Mouse (Mus musculus): ENCODE data around the gene Rgs17.
"Not testable (repeated sequence)": the region's sequence is repeated elsewhere in the genome, so short reads cannot be mapped to it uniquely, and the experiment has no call there.

The Rgs17 gene

GRCm38 (mm10) chr10:5922294-5922828 lies at the start of gene Rgs17:
TSS of gene Rgs17 (minus strand) at chr10:5922400.
- DNase-seq (ENCODE audit: low read depth) = no peak

GRCm38 (mm10) chr10:5967655-5968054 lies 45.5 kb upstream of the Rgs17 start:
- peak; percentile 50 for DNase-seq (ENCODE audit: low read depth)

GRCm38 (mm10) chr10:5953787-5954186 lies 31.6 kb upstream of the Rgs17 start:
- DNase-seq (ENCODE audit: low read depth) = not testable (repeated sequence)

- no peak for DNase-seq (ENCODE audit: low read depth)
Measured at GRCm38 (mm10) chr10:5924261-5924660, 2.1 kb upstream of the Rgs17 start.

- DNase-seq (ENCODE audit: low read depth) = no peak
Measured at GRCm38 (mm10) chr10:5923096-5923495, 896 bp upstream of the Rgs17 start.

- DNase-seq (ENCODE audit: low read depth) = no peak
Measured at GRCm38 (mm10) chr10:5921771-5922170, 429 bp downstream of the Rgs17 start.

- DNase-seq (ENCODE audit: low read depth) = no peak
Measured at GRCm38 (mm10) chr10:5921031-5921551, 1.1 kb downstream of the Rgs17 start.

- peak; percentile 31 for DNase-seq (ENCODE audit: low read depth)
Measured at GRCm38 (mm10) chr10:5904399-5904798, 17.8 kb downstream of the Rgs17 start.

- DNase-seq (ENCODE audit: low read depth) = no peak
Measured at GRCm38 (mm10) chr10:5901777-5902176, 20.4 kb downstream of the Rgs17 start.

- DNase-seq (ENCODE audit: low read depth) = no peak
Measured at GRCm38 (mm10) chr10:5900731-5901130, 21.5 kb downstream of the Rgs17 start.

- DNase-seq (ENCODE audit: low read depth) = peak; percentile 59
Measured at GRCm38 (mm10) chr10:5877106-5877505, 45.1 kb downstream of the Rgs17 start.

GRCm38 (mm10) chr10:5871081-5871480 lies 51.1 kb downstream of the Rgs17 start:
- no peak for DNase-seq (ENCODE audit: low read depth)

GRCm38 (mm10) chr10:5867981-5868552 lies 54.1 kb downstream of the Rgs17 start:
- peak; percentile 54 for DNase-seq (ENCODE audit: low read depth)

- no peak for DNase-seq (ENCODE audit: low read depth)
Measured at GRCm38 (mm10) chr10:5865996-5866395, 56.2 kb downstream of the Rgs17 start.

- no peak for DNase-seq (ENCODE audit: low read depth)
Measured at GRCm38 (mm10) chr10:5862669-5863068, 59.5 kb downstream of the Rgs17 start.

- DNase-seq (ENCODE audit: low read depth) = no peak
Measured at GRCm38 (mm10) chr10:5860849-5861248, 61.4 kb downstream of the Rgs17 start.

GRCm38 (mm10) chr10:5859729-5860128 lies 62.5 kb downstream of the Rgs17 start:
- no peak for DNase-seq (ENCODE audit: low read depth)

GRCm38 (mm10) chr10:5857996-5858549 lies 64.1 kb downstream of the Rgs17 start:
- DNase-seq (ENCODE audit: low read depth) = no peak

- DNase-seq (ENCODE audit: low read depth) = peak; percentile 54
Measured at GRCm38 (mm10) chr10:5853290-5853868, 68.8 kb downstream of the Rgs17 start.

GRCm38 (mm10) chr10:5846939-5847338 lies 75.3 kb downstream of the Rgs17 start:
- no peak for DNase-seq (ENCODE audit: low read depth)

GRCm38 (mm10) chr10:5841369-5841768 lies 80.8 kb downstream of the Rgs17 start:
- no peak for DNase-seq (ENCODE audit: low read depth)

- no peak for DNase-seq (ENCODE audit: low read depth)
Measured at GRCm38 (mm10) chr10:5826336-5827025, 95.7 kb downstream of the Rgs17 start.

GRCm38 (mm10) chr10:5824779-5825178 lies 97.4 kb downstream of the Rgs17 start:
- peak; percentile 64 for DNase-seq (ENCODE audit: low read depth)

Measured in fibroblast of lung, adult 2 months (primary cell).